Mouse (Mus musculus): ENCODE measurements around the gene Fgb. TPM values are rescaled to one million over a fixed set of nuclear protein-coding genes. Genes with fewer than 3 reads are reported as not detected.
A peak's percentile ranks its signal among the peaks of the same experiment; 100 is the strongest.

Fgb gene
- total RNA-seq, 2 experiments from 2014 or later = 0.50 TPM; not detected in 1

DNA sequence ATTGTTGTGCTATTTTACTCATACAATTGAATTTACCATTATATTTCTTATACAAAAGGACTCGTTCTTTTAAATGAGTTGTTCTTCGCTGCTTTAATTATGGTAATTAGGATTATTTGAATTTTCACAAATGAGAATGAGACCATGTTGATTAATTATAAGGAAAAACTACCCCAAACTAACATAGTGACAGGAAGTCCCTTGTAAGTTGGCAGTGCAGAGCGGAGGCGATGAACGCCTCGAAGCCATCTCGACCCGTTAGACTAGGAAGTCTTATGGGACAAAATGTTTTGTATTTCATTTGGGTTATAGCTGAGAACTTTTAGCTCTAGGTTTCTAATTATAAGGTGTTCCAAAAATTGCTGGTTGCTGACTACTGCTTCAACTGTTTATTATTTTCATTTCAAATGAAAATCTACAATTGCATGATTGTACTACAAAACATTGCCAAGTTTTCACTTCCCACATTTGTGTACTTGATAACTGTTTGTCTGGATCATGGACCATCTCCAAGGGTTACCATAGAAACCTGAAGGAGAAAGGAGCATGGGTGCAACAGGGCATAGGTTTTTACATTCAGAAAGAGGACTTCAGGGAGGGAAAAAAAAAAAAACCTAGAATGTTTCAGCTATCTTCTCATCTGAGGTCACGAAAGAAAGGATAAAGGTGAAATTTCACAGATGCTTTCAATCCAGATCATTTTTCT lies 22.0 kb downstream of the Fgb start:
- no peak for DNase-seq

DNA sequence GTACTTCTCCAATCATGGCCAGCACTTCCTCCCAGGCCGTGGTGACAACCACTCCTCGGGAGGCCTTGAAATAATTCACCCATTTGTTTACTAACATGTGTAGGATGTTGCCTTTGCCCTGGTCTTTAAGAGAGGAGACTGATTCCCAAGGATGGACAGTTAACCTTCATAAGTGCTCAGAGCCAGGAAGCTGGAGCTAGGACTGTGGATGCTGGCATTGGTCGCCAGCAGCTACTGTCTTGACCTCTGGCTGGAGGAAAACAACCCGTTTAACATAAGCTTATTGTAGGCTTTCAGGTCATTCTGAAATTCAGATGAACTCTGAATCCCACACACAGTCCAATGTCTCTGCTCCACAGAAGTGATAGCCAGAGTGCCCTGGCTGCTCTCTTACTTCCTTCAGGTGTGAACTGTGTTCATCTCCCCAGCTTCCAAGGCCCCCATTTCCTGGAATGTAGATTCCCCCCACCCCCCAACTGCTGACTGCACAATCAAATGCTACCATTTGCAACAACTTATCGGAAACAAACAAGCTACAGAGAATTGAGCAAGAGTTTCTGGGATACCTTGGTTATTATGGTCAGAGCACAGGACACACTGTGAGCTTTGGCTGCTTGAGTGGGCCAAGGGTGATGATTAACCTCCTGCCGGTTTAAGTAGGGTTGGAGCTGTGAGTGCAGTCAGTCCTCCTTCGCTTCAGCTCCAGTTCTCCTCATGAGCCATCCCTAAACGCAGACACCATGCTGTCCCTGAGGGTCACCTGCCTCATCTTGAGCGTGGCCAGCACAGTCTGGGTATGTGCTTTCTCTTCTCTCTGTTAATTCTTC lies 24.0 kb downstream of the Fgb start, which contains the start of gene Fga:
TSS of gene Fga (plus strand) at position 602 of the 827 bp plus-strand sequence.
- no peak for DNase-seq

DNA sequence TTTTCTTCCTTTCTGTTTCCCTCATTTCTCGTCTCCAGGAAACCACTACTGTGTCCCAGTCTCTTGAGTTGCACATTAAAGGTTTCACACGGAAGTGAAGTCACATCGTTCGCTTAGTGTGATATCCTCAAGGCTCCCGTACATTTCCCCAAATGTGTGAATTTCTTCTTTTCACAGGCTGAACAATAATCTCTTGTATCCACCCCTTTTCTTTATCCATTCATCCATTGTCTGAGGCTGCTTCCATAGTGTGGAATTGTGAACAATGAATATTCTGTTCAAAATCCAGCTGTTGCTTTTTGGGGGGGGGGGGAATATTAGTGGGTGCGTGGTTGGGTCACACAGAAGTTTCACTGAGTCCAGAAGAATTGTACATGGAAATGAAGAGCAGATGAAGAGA lies 24.6 kb downstream of the Fgb start:
- DNase-seq = no peak

DNA sequence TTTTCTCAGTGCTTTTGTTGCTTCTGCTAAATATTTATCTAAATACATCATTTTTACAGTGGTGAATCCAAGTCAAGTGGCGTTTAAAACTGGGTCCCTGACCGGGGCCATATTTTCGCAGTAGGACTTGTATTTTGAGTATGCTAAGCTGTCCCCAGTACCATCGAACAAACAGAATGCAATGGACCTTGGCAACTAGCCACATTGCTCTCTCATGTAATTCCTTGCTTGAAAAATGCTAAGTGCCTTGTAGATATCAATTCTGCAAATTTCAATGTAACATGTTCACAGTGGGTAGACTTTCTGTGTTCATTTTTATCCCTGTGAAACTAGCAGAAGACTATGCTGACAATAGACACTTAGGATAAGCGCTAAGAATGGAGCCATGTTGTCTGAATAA lies 28.5 kb downstream of the Fgb start:
- no peak for DNase-seq

DNA sequence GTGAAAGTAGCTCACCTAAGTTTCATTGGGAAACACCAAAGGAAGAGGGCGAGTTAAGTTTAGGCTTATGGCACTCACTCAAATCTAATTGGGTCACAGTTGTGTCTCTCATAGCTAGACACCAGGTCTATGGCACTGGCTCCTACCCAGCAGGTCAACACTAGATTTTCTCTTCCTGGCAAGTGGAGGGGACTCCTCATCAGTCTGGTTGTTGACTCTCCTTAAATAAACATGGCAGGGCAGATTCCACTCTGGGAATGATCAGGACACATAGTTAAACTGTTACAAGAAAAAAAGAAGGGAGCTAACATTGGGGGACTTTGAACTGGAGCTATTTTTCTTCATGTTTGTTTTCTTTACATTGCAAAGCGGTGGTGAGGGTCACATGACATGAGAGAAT lies 29.3 kb downstream of the Fgb start:
- no peak for DNase-seq

DNA sequence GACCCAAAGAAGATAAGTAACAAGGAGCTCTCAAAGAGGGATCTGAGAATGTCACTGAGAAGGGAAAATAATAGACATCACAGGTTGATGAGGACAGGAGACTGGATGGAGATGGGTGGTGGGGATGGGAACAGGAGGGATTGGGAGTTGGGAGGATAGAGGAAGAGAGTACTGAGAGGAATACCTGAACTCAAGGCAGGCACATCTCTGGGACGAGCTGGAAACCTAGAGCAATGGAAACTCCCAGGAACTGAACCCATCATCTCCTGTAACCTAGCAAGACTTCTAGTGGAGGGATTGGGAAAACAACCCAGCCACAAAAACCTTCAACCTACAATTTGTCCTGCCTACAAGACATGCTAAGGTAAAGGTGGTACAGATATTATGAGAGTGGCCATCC lies 33.4 kb downstream of the Fgb start:
- no peak for DNase-seq

DNA sequence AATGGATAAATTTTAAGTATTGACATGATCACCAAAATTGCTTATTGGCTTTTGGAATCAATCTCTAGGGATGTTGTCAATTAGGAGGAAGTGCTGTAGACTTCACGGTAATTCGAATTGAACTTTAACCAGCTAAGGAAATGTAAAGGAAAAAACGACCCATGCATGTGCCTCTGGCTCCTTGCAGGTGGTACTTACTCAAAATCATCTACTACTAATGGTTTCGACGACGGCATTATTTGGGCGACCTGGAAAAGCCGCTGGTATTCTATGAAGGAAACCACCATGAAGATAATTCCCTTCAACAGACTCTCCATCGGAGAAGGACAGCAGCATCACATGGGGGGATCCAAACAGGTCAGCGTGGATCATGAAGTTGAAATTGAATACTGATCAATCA lies 35.7 kb downstream of the Fgb start:
- DNase-seq = no peak

DNA sequence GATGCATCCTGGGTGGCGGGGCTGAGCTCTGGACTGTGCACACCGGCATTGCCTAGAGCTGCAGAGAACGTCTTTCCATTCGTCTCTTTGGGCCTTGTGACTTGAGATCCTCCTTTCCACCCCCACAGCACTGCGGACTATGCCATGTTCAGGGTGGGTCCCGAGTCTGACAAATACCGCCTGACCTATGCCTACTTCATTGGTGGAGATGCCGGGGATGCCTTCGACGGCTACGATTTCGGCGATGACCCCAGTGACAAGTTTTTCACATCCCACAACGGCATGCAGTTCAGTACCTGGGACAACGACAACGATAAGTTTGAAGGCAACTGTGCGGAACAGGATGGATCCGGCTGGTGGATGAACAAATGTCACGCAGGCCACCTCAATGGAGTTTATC lies 37.0 kb downstream of the Fgb start:
- DNase-seq = no peak

DNA sequence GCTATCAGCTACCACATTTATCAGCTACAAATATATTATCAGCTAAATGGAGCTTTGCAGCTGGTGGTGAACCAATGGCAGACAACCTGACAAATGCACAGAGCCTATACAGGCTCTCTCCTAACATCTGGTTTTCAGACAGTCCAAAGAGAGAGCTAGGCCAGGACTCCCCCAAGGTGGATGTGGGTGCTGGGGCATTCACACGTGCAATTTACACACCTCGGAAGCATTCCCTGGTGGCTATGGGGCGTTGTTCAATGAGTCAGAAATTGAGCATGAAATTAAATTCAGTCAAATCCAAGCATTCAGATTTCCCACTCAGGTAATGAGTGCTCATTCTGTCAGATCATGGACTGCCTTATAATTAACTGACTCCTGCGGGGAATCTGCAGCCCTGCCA lies 38.1 kb downstream of the Fgb start:
- DNase-seq = no peak

DNA sequence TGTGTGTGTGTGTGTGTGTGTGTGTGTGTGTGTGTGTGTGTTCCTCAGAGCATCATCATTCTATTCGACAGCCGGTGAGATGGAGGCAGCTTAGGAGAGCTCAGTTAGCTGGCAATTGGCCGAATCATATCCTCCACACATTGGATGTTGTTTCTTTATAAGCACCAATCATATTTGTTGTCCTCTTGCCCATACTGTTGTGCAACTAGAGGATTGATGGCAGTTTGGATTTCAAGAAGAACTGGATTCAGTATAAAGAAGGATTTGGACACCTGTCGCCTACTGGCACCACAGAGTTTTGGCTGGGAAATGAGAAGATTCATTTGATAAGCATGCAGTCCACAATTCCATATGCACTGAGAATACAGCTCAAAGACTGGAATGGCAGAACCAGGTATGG lies 38.5 kb downstream of the Fgb start:
- no peak for DNase-seq

DNA sequence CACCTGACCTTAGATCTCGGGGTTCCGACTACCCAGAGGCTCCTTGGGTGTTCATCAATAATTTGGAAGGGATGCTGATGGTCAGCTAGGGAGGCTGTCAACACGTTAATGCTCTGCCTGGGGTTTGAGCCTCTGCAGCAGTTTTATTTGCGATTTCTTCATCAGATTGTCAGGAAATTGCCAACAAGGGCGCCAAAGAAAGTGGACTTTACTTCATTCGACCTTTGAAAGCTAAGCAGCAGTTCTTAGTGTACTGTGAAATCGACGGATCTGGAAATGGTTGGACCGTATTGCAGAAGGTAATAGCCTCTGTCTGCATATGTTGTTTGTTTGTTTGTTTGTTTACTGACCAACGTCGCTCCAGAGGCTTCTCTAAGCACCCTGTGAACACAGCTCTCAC lies 39.4 kb downstream of the Fgb start:
- DNase-seq = no peak

DNA sequence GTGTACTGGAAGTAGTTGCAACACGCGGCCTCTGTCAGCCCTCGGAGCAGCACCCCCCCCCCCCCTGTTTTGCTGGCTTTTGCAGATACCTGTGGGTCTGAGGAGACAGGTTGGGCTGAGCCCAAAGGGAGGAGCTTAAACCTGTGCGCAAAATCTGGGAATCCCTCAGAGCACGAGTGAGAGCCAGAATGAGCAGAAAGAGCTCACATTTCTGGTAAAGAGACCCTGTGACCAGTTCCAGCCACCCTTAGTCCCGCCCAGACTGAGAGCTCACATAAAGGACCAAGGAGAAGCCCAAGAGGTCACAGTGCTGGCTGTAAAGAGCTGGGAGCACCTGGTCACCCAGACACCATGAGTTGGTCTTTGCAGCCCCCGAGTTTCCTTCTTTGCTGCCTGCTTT lies 42.1 kb downstream of the Fgb start, which contains the start of gene Fgg:
TSS of gene Fgg (plus strand) at position 168 of the 400 bp plus-strand sequence.
- no peak for DNase-seq

DNA sequence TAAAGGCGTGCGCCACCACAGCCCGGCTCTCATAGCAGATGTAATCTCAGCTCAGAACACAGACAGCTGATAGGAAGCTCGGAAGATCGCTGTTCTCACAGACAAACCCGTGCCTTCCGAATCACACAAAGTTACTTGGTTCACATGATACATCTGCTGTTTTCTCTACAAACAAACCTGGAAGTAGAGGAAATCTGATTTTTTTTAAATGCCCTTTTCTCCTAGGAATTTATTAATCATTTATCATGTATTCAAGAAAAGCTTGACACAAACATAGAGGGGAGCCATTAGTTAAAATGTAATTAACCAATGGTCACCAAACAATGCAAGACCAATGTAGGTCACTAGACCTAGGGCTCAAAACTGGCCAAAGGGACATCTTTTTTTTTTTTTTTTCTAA lies 44.9 kb downstream of the Fgb start:
- no peak for DNase-seq

DNA sequence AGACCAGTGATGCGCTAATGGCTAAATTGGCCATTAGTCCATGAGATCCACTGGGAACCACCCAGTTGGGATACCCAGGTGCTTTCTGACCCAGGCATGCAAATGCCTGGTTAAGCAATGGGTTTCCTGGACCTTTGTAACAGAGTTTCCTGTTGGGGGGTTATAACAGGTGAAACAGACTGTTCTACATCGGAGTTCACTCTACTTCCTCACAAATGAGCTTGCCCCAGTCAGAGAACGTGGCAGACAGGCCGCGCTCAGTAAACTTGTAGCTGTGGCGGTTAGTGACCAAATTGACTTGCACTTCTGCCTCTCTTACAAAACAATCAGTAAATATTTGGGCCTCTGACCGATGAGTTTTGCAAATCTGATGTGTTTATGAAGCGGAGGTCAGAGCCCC lies 46.6 kb downstream of the Fgb start:
- no peak for DNase-seq

DNA sequence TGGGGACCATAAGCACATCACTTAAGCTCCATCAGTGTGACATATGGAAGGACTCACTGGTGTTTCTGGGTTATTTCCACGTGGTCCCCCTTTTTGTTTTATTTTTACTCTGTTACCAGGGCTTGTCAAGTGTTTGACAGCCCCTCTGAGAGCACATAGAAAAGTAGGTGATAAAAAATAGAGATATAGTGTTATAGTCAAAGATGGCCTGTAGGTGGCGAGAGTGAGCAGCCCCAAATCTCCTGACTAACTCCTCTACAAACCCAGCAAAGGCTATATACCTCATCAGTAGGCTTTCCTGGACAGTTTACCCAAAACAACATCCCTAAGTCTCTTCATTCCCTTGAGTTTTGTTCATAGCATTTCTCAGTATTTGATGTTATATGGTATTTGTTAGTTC lies 47.5 kb downstream of the Fgb start:
- DNase-seq = peak; percentile 28

DNA sequence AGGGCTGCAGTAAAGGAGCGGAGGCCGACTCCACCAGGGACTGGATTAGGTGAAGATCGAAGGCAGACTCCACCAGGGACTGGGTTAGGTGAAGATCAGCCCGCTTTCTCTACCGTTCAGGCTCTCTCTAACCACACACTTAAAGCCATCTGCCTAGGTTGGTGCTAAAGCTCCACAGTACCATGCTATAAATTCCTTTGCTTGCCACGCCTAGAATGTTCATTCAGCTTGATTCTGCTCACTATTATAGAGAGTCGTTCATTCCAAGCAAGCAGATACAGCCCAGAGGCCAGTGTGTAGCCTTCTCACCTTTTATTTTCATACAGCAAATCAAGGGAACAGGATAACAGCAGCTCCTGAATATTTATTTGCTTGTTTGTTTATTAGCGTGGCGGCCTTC lies 49.7 kb downstream of the Fgb start:
- no peak for DNase-seq

DNA sequence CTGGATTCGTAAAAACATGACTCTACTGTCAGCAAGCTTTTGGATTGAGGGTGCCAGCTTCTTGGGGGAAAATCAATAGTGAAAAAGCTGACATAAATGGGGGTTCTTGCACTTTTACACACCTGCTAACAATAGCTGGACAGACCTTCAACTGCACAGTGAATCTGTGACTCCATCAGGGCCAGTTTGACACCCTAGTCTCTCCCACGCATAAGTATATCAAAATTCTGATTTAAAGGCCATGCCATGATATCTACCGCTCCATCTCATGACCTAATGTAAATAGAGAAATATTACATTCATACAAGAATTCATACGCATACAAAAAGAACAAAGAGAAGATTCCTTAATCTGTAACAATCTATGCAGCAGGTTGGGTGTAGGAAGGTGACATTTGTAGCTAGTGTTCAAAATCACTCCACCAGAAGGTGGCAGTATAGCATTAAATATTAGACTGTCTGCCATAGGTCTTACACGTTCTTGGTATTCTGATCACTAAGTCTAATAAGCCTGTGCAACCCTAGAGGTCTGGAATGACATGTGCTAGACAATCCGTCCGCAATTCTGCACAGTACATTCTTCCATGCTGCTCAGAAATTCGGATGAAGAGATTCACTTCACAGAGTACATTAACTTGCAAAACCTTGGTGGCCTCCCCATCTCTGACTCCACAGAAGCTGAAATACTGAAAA lies 50.7 kb downstream of the Fgb start:
- DNase-seq = no peak

DNA sequence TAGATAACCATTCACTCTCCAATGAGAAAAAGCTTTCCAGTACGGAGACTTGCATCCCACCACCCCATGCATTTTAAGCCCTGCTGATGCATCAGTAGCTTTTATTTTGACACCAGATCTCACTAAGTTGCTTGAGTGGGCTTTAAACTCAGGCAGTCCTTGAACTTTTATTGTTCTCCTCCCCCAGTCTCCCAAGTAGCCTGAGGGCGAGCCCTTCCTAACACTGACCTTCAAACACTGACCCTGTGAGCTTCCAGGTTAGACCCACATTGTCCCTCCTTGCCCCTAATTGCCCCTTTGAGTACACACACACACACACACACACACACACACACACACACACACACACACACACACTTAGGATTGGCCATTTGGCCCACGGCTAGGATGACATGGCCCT lies 53.0 kb downstream of the Fgb start:
- DNase-seq = no peak

DNA sequence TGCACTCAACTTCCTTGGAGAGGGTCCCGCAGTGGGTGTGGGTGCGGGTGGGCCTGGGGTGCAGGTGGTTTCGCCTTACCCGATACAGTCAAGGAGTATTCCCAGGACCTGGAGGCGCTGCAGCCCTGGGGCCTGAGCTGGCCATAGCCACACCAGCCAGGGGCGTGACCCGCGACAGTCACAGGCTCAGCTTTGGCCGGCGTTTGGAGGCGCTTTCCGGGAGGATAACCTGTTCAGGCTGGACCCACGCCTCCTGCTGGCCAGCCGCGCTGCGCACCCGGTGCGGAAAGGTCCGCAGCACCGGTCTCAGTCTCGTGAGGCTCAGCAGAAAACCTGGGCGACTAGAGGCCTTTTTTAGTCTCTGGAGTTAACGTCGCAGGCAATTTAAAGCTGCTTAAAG lies 54.3 kb downstream of the Fgb start:
- DNase-seq = peak; percentile 73

DNA sequence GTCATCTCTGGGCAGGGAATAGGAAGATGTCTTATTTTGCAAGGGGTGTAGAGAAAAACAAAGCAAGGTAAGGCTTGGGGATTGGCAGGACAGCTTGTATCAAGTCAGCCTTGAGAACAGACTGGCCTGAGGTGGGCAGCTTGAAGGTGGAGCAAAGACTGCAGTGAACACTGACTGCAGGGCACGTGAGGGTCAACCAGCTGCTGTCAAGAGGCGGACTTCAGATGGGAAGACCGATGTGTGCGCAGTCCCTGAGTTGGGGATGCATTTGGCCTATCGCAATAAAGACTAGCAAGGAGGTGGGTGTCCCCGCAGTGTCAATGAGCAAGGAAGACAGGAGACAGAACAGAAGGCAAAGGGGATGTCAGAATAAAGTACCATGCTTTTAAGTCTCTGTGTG lies 56.7 kb downstream of the Fgb start:
- no peak for DNase-seq

DNA sequence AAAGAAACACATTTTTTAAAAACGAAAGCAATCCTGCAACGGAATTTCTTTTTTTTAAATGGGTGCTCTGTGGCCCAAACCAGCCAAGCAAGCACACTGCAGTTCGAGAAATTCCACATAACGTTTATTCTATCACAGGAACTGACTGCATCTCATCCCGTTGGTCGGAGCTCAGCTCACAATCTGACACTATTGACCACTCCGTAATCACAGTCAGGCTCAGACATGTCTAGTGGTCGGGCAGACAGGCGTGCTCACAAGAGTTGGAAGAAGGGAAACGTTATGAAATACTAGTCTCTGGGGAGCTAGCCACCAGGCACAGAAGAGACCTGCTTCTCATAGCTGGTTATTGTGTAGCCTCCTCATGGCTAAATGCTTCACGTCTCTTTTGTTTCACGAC lies 57.7 kb downstream of the Fgb start:
- DNase-seq = no peak

Measured in gastrocnemius, postnatal 10 days (tissue).